Comparison of ENCODE assay signal across 20 mouse cellular contexts in the genomic region with DNA sequence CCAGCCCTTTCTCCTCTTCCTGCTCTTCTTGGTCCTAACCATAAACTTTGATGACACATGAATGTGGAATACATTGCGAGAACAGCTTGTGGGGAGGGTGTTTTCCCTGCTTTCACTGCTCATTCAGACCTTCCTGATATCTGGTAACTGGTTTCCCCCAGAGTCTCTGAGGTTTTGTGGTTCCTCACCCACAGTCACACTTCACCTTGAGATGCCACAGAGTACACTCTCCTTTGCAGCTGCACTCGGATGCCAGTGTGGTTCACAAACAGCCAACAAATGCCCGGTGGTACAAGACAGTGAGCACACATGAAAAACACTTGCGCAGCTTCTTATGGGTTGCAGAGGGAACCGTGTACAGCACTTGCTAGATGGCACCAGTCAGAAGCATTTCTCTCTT. TPM values are rescaled to one million over a fixed set of nuclear protein-coding genes. Genes with fewer than 3 reads are reported as not detected.
A peak's percentile ranks its signal among the peaks of the same experiment; 100 is the strongest.
DNase-seq lines count a peak whose midpoint lies in the region; ATAC-seq lines count a peak whose summit lies in the region.
"Had no signal": no experiment of that assay in that cellular context is flagged by ENCODE, and none has a peak within 500 bp of the region (broad histone marks: within the 10 kb centered on the region; RNA-seq: fewer than 3 reads in every experiment).

No protein-coding gene starts in this region.

- no peaks in the 10 kb centered on the region for H3K36me3 ChIP-seq in splenic B cell, adult 2 months (ENCODE audit: control insufficient read depth, insufficient read depth, low read length, poor library complexity, severe bottlenecking)
- no peaks in the 10 kb centered on the region for H3K36me3 ChIP-seq in intestine, embryonic 15.5 days
- H3K36me3 ChIP-seq in forebrain, embryonic 13.5 days (ENCODE audit: poor library complexity, severe bottlenecking): no peaks in the 10 kb centered on the region
- H3K36me3 ChIP-seq: embryonic facial prominence, embryonic 13.5 days; heart, embryonic 10.5 days had no signal

- no peaks in the 10 kb centered on the region for H3K27me3 ChIP-seq in splenic B cell, adult 2 months (ENCODE audit: control insufficient read depth, insufficient read depth, low read length, poor library complexity, severe bottlenecking)
- no peaks in the 10 kb centered on the region for H3K27me3 ChIP-seq in intestine, embryonic 15.5 days (replicated peaks)
- H3K27me3 ChIP-seq in forebrain, embryonic 13.5 days: no peaks in the 10 kb centered on the region
- H3K27me3 ChIP-seq: embryonic facial prominence, embryonic 13.5 days had no signal

- no peak overlapping the region for H3K9ac ChIP-seq in intestine, embryonic 15.5 days
- H3K9ac ChIP-seq in forebrain, embryonic 13.5 days: no peak overlapping the region
- H3K9ac ChIP-seq: embryonic facial prominence, embryonic 13.5 days had no signal

- ATAC-seq in intestine, embryonic 15.5 days: no peak
- ATAC-seq in forebrain, embryonic 13.5 days: no peak
- ATAC-seq: hindbrain, embryonic 16.5 days had no signal

- H3K4me3 ChIP-seq in intestine, embryonic 15.5 days (replicated peaks): no peak overlapping the region
- H3K4me3 ChIP-seq in forebrain, embryonic 13.5 days: no peak overlapping the region
- H3K4me3 ChIP-seq: embryonic facial prominence, embryonic 13.5 days; heart, embryonic 10.5 days; left cerebral cortex, adult 2 months had no signal

- H3K27ac ChIP-seq in intestine, embryonic 15.5 days: no peak overlapping the region
- no peak overlapping the region for H3K27ac ChIP-seq in forebrain, embryonic 13.5 days
- H3K27ac ChIP-seq: embryonic facial prominence, embryonic 13.5 days; heart, embryonic 10.5 days; left cerebral cortex, adult 2 months had no signal

- no peaks in the 10 kb centered on the region for H3K4me1 ChIP-seq in intestine, embryonic 15.5 days (replicated peaks)
- no peaks in the 10 kb centered on the region for H3K4me1 ChIP-seq in forebrain, embryonic 13.5 days
- H3K4me1 ChIP-seq: embryonic facial prominence, embryonic 13.5 days; heart, embryonic 10.5 days had no signal

- DNase-seq in spleen, adult 18-20 months: peak; percentile 6 to 9
- no peak for DNase-seq in spleen, postnatal 4 days (ENCODE audit: low spot score in 2 of 2)
- peak; percentile 4 for DNase-seq in induced T-regulatory cell, adult 2 months (ENCODE audit: low read depth)
- peak; percentile 52 for DNase-seq in splenic B cell, adult 2 months (ENCODE audit: low read depth, low spot score)
- no peak for DNase-seq in cerebellum, adult 9-11 months
- no peak for DNase-seq in right cerebral cortex, adult 2 months (ENCODE audit: low spot score in 2 of 2)
- DNase-seq: adrenal gland, postnatal 36 days; gastrocnemius, postnatal 25 days; heart, postnatal 14 days; kidney, adult 8-10 months; lung, adult 18-20 months; lung, postnatal 4 days; midbrain, embryonic 14.5 days; right cerebral cortex, postnatal 4 days had no signal

- H3K4me2 ChIP-seq in intestine, embryonic 15.5 days (replicated peaks): no peak overlapping the region
- H3K4me2 ChIP-seq in forebrain, embryonic 13.5 days: no peak overlapping the region
- H3K4me2 ChIP-seq: embryonic facial prominence, embryonic 13.5 days had no signal

- H3K9me3 ChIP-seq in intestine, embryonic 15.5 days: no peaks in the 10 kb centered on the region
- no peaks in the 10 kb centered on the region for H3K9me3 ChIP-seq in forebrain, embryonic 13.5 days (replicated peaks)
- H3K9me3 ChIP-seq: embryonic facial prominence, embryonic 13.5 days; heart, embryonic 10.5 days had no signal

- WGBS in intestine, embryonic 15.5 days: 82% methylated on average over 5 of the region's 5 CpGs
- 92% methylated on average over 5 of the region's 5 CpGs for WGBS in forebrain, embryonic 13.5 days

RNA-seq across cellular contexts. Expression of a gene that starts 32.5 kb away (rescaled TPM):
- 31.4 and 34.8 TPM in 2 replicates for polyA plus RNA-seq in intestine, embryonic 15.5 days (2015; fragmentation: Nextera tagmentation; extraction: Ambion mirVana)
- 0.32 and 0.39 TPM in 2 replicates for polyA plus RNA-seq in forebrain, embryonic 13.5 days (2015; fragmentation: Nextera tagmentation; extraction: Ambion mirVana)

Comparison
In these comparisons a context has a peak if more than half of its experiments do, and no peak if none do; other contexts are left out.
1. DNase-seq: peak in spleen, adult 18-20 months (2 of 2), induced T-regulatory cell, adult 2 months (single experiment) and splenic B cell, adult 2 months (single experiment); none in spleen, postnatal 4 days (0 of 2), cerebellum, adult 9-11 months (single experiment) and right cerebral cortex, adult 2 months (0 of 2).
2. RNA of a gene that starts 32.5 kb away (polyA plus RNA-seq): 31.4 to 34.8 TPM in intestine, embryonic 15.5 days; 0.32 to 0.39 TPM in forebrain, embryonic 13.5 days; every median in the first group is over 10 times any median in the second.